Mouse (Mus musculus) ES-Bruce4 (cell line): ENCODE results near the gene Lcp1. TPM values are rescaled to one million over a fixed set of nuclear protein-coding genes. Genes with fewer than 3 reads are reported as not detected.

Source experiments
- H3K27ac ChIP-seq: 2 replicates; pipeline ENCODE4 v1.5.1; 2012; ENCODE audit warnings: low read length, inconsistent platforms; ENCODE audit not compliant: insufficient read depth
- H3K27me3 ChIP-seq: 2 replicates; pipeline ENCODE4 v1.6.1; 2012; ENCODE audit warnings: mild to moderate bottlenecking, low read length, inconsistent platforms; ENCODE audit not compliant: control insufficient read depth, poor library complexity, insufficient read depth, severe bottlenecking
- H3K36me3 ChIP-seq: 2 replicates; pipeline ENCODE4 v1.6.1; 2012; ENCODE audit warnings: inconsistent platforms, mild to moderate bottlenecking, low read length, moderate library complexity; ENCODE audit not compliant: control insufficient read depth, poor library complexity, insufficient read depth, severe bottlenecking
- H3K4me1 ChIP-seq: one replicate; pipeline ENCODE4 v1.8.1; 2011; ENCODE audit warnings: low read length; ENCODE audit not compliant: control insufficient read depth, insufficient read depth
- H3K4me3 ChIP-seq: 2 replicates; pipeline ENCODE4 v1.5.1; 2011; ENCODE audit warnings: low read depth, mild to moderate bottlenecking, low read length
- H3K9ac ChIP-seq: 2 replicates; pipeline ENCODE4 v1.6.1; 2012; ENCODE audit warnings: low read depth, mild to moderate bottlenecking, inconsistent platforms; ENCODE audit not compliant: poor library complexity, severe bottlenecking
- H3K9me3 ChIP-seq: replicated peaks from 2 replicates; pipeline ENCODE4 v1.6.1; 2012; ENCODE audit warnings: mild to moderate bottlenecking, low read length, inconsistent platforms; ENCODE audit not compliant: control insufficient read depth, poor library complexity, insufficient read depth, severe bottlenecking
- CTCF ChIP-seq: IDR thresholded peaks from one replicate; pipeline ENCODE4 v1.8.1; 2011; ENCODE audit warnings: low read depth, low read length
- EP300 ChIP-seq: IDR thresholded peaks from 2 replicates; pipeline ENCODE4 v1.6.1; 2011; ENCODE audit warnings: low read depth, low read length; ENCODE audit not compliant: insufficient read depth
- POLR2A ChIP-seq: IDR thresholded peaks from one replicate; pipeline ENCODE4 v1.8.1; 2011; ENCODE audit warnings: low read length; ENCODE audit not compliant: insufficient read depth
- polyA plus RNA-seq: library from polyadenylated mRNA; stranded (reverse); fragments of >200 nt; gene quantifications from 2 replicates; pipeline ENCODE4 v1.2.4, GENCODE M21; 2011; ENCODE audit warnings: low read depth; ENCODE audit not compliant: missing spikeins, insufficient read depth, insufficient read length

Lcp1 gene
- polyA plus RNA-seq, 1 experiment: 2.5 TPM

DNA sequence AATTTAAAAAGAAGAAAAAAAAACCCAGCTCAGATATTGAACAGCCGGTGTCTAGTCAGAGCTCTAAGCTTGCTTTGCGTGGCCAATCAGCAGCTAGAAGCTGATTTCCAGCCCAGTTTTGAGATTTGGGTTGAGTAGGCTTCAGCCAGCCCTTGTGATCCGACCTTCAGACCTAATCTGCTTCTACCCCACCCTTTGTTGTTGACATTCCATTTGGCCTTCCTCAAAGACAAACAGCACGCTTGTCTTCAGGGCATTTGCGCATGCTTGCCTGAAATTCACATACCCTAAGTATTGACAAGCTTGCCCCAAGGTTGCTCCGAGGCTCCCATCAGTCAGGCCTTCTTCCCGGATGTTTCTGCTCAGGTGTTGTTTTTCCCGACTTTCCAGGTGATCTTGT is 23.6 kb downstream of the Lcp1 start:
- TF ChIP-seq POLR2A (no peak), CTCF (no peak), EP300 (no peak)

DNA sequence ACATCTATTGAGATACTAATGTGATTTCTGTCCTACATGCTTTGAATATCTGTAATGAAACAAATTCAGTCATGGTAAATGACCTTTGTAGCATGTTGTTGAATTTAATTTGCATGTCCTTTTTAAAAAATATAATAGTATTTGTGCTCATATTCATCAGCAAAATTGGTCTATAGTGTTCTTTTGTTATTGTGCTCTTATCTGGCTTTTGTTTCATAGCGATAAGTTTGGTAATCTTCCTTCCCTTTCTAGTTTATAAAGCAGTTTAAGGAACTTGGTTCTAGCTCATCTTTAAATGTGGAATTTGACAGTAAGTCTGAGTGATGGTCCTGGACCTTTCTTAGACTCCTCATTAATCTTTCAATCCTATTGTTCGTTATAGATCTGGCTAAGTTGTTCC is 28.5 kb downstream of the Lcp1 start:
- H3K27me3 ChIP-seq: no peaks in the 10 kb centered on the region
- H3K27ac ChIP-seq: no peak overlapping the region
- H3K9me3 ChIP-seq: no peaks in the 10 kb centered on the region
- H3K4me1 ChIP-seq: peaks cover 2% of the 10 kb centered on the region
- TF ChIP-seq CTCF (no peak), POLR2A (no peak), EP300 (no peak)
- H3K9ac ChIP-seq: no peak overlapping the region
- no peak overlapping the region for H3K4me3 ChIP-seq
- no peaks in the 10 kb centered on the region for H3K36me3 ChIP-seq

More for the DNA sequence above, 23.6 kb downstream of the Lcp1 start:
- no peak overlapping the region for H3K4me3 ChIP-seq
- H3K27ac ChIP-seq: no peak overlapping the region
- peaks cover 2% of the 10 kb centered on the region for H3K4me1 ChIP-seq
- H3K27me3 ChIP-seq: no peaks in the 10 kb centered on the region
- 0 out of 2 replicates have a peak, but pooled peaks cover 2% of the 10 kb centered on the region for H3K9me3 ChIP-seq
- H3K36me3 ChIP-seq: no peaks in the 10 kb centered on the region
- no peak overlapping the region for H3K9ac ChIP-seq

DNA sequence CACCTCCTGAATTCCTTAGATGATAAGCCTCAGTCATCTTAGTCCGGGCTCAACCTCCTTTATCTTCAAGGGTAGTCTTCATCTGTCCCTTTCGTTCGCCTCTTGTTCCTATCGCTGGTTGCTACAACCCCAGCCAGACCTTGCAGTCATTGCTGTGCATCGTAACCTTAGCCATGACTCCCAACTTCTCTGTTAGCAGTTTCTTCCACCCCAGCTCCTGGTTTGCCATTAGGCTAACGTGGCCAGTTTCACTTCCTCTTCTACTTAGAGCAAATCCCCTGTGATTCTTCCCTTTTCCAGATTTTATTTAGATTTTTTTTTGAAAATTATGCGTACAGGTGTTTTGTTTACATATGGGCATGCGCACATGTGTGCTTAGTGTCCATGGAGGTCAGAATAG is 33.0 kb downstream of the Lcp1 start:
- H3K4me3 ChIP-seq: no peak overlapping the region
- no peaks in the 10 kb centered on the region for H3K9me3 ChIP-seq
- no peak overlapping the region for H3K27ac ChIP-seq
- TF ChIP-seq EP300 (no peak), CTCF (no peak), POLR2A (no peak)
- H3K36me3 ChIP-seq: no peaks in the 10 kb centered on the region
- no peak overlapping the region for H3K9ac ChIP-seq
- H3K27me3 ChIP-seq: no peaks in the 10 kb centered on the region
- no peaks in the 10 kb centered on the region for H3K4me1 ChIP-seq

DNA sequence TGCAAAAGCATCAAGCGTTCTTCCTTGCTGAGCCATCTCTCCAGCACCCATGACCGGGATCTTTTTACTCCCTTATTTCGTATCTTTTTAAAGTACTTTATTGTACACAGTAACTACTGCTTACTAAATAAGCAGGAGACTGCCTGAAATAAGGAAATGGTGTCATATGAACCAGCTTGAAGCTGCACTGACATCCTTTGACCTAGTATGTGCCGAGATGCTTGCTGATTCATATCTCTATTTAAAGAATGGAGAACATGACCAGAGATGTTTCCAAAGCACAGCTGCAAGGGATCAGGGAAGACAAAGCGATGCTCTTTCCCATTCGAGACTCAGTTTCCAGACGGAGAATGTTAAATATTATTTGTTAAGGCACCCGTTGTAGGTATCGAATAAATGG is 33.4 kb downstream of the Lcp1 start:
- Histone ChIP-seq H3K4me3 (no peak overlapping the region), H3K27ac (no peak overlapping the region), H3K4me1 (no peaks in the 10 kb centered on the region), H3K36me3 (no peaks in the 10 kb centered on the region), H3K9ac (no peak overlapping the region), H3K9me3 (no peaks in the 10 kb centered on the region), H3K27me3 (no peaks in the 10 kb centered on the region)
- TF ChIP-seq CTCF: no peak
- TF ChIP-seq EP300: no peak
- TF ChIP-seq POLR2A: no peak

DNA sequence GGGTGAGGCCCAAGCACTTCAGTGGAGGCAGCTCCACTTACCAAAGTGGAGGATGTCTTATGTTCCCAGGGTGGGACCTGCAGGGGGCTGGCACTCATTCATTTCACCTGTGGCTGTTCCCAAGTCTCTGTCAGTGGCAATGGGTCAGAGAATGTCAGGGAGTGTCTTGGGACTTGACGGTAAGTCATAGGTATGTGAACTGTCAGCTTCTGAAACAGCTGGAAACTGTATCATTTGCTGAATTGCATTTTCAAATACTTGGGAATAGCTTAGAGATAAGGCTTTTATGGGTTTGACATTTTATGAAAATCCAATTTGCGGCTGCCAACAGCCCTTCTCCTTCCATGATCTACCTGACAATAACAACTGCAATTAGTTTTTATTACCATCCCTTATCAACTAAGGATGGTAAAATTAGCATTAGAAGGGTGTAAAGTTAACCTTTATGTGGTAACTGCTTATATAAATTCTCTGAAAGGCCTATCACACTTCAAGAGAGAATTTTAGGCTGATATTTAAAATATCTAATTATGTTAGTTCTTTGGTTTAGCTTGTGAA is 34.8 kb downstream of the Lcp1 start:
- Histone ChIP-seq H3K4me1 (no peaks in the 10 kb centered on the region), H3K27ac (no peak overlapping the region), H3K9me3 (no peaks in the 10 kb centered on the region), H3K4me3 (no peak overlapping the region), H3K36me3 (no peaks in the 10 kb centered on the region), H3K27me3 (no peaks in the 10 kb centered on the region), H3K9ac (no peak overlapping the region)
- no peak for TF ChIP-seq CTCF
- TF ChIP-seq POLR2A: no peak
- TF ChIP-seq EP300: no peak

DNA sequence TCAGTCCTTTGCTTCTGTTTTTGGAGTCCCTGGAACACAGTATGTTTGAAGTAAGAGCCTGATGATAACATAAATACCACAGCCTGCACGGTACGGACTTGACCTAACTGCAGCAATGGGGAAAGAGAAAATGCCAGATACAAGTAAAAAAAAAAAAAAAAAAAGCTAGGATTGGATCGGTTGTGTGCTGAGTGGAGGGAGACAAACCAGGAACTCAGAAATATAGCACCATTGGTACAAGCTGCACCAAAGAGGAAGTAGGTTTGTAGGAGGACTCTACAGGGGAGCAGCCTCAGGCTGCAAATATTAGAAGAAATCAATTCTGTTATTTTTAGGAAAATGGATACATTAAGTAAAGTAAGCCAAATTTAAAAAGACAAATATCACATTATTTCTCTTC is 37.6 kb downstream of the Lcp1 start:
- no peaks in the 10 kb centered on the region for H3K4me1 ChIP-seq
- TF ChIP-seq EP300 (no peak), CTCF (no peak), POLR2A (no peak)
- H3K4me3 ChIP-seq: no peak overlapping the region

More for the DNA sequence above, 37.6 kb downstream of the Lcp1 start:
- no peaks in the 10 kb centered on the region for H3K36me3 ChIP-seq
- H3K27me3 ChIP-seq: no peaks in the 10 kb centered on the region
- no peak overlapping the region for H3K9ac ChIP-seq
- no peaks in the 10 kb centered on the region for H3K9me3 ChIP-seq
- no peak overlapping the region for H3K27ac ChIP-seq
